Mouse (Mus musculus): ENCODE data around the gene Tmem106a.
"Not testable (repeated sequence)": the region's sequence is repeated elsewhere in the genome, so short reads cannot be mapped to it uniquely, and the experiment has no call there.

The Tmem106a gene

DNA sequence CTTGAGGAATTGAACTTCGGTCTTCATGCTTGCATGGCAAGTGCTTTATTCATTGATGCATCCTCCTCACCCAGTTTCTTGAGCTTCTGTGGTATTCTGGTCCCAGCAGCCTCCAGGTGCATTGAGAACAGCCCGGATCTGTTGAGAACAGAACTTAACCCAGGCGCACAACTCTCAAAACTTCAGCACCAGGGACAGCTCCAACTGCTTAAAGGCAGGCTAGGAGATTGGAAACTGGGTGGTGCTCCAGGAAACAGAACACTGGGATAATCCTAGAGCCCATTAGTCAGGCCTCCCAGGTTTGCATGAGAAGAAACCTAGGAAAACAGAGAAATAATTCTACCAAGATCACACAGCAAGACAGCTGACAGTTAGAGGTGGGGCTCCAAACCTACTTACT, 20.4 kb downstream of the Tmem106a start:
- DNase-seq: no peak

DNA sequence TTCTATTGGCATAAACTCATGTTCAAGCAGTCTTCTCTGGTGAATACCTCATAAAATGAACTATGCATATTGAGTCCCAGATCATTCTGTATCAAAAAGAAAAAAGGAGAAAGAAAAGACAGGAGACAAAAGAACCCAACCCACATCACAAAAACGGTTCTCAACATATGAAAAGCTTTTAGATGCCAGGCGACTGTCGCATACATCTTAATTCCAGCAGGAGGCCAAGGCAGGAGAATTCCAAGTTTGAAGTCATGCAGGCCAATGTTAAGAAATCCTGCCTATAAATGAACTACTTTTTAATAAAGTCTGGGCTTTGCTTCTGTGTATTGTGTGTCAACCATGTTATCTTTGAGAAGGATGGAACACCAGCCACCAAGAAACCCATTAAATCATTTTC, 22.1 kb downstream of the Tmem106a start:
- DNase-seq: no peak

DNA sequence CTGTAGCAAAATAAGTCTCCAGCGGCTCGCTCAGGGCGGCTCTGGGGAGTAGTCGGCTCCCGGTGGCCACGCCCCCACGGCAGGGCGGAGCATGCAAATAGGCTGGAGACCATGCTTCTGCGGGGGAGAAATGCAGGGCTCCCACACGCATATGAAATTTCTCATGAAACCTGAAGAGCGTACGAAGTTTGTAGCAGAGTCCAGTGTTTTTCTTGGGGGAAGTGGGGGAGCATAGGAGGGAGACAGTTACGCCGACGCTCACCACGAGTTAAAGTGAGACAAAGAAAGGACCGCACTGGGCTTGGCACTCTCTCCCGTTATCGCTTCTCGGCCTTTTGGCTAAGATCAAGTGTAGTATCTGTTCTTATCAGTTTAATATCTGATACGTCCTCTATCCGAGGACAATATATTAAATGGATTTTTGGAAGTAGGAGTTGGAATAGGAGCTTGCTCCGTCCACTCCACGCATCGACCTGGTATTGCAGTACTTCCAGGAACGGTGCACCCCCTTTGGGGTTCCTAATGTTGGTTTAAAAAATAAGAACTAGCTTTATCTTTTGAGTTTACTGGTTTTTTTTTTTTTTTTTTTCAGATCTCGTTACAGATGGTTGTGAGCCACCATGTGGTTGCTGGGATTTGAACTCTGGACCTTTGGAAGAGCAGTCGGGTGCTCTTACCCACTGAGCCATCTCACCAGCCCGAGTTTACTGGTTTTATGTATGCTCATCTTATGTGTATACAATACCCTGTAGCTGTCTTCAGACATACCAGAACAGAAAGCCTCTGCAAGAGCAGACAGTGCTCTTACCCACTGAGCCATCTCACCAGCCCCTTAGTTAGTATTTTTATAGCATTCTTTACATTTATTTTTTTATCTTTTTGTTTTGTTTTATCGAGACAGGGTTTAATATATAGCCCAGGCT, 22.8 kb downstream of the Tmem106a start:
- peak; percentile 35 for DNase-seq

DNA sequence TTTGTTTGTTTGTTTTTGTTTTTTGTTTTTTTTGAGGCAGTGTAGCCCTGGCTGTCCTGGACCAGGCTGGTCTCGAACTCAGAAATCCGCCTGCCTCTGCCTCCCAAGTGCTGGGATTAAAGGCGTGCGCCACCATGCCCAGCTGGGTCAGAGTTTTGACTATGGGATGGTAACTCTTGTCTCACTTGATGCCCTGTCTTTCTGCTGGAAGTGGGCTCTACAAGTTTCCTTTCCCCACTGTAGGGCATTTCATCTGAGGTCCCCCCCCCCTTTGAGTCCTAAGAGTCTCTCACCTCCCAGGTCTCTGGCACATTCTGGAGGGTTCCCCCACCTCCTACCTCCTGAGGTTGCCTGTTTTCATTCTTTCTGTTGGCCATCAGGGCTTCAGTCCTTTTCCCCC, 25.1 kb downstream of the Tmem106a start:
- not testable (repeated sequence) for DNase-seq

DNA sequence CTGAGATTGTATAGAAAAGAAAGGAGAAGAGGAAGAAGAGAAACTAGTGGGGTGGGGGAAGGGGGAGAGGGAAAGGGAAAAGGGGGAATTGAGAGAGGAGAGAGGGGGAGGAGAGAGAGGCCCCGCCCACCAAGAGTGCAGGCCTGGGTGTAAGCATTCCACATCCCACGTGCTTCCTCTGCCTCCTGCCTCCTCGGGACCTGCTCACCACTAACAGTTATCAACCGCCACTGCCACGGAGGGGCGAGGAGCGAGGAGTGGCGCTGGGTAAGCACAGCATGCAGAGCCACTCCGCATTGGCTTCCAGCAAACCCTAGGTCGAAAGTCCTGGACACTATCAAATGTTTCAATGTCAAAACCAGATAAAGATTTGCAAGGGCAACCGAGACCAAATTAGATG, 28.4 kb downstream of the Tmem106a start:
- no peak for DNase-seq

DNA sequence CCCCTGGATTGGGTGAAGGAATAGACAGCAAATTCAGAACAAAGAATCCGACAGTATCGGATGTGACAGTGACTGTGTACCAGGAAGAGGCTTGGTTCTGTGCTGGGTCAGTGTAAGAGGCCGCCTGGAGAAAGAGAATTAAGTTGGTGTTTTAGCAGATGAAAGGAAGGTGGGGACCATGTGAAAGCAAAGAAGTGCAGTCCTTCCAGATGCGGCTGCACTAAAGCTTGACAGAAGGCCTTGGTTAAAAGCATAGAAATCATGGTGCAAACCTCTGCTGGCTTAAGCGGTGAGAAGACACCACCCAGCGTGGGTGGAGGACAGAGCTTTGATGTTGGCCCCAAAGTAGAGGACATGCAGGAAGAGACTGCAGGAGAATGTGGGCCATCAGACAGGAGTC, 31.6 kb downstream of the Tmem106a start:
- DNase-seq: no peak

DNA sequence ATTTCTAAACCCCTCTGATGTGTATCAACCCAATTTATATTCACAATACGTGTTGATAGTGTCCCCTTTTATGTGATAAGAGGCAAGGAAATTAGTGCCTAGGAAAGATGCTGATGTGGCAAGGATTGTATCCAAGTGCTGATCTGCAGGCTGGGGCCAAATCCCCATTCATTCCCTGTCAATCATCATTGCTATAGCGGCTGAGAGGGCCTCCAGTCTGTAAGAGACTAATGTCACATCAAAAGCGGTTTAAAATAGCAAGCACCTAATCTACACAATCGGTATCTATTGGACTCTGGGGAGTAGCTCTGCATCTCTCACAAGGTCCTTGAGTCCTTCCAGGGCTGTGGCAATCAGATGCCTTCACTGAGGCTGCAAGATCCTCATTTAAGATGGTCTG, 32.1 kb downstream of the Tmem106a start:
- no peak for DNase-seq

DNA sequence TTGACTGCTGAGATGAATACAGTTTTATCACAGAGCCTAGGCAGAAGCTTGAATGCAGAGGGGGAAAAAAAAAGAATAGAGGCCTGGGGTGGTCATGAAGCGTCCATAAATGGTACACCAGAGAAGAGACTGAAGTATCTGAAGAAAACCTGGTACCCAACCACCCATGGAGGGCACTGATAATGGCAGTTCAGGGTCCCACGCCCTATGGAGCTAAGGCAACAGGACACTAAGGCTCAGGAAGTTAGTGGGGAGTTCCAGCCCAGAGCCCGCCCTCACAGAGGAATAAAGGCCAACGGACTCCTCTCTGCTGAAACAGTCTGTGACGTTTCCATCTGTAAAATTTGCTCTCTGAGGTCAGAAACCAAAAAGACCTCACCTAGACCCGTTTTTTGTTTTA, 33.3 kb downstream of the Tmem106a start:
- no peak for DNase-seq

DNA sequence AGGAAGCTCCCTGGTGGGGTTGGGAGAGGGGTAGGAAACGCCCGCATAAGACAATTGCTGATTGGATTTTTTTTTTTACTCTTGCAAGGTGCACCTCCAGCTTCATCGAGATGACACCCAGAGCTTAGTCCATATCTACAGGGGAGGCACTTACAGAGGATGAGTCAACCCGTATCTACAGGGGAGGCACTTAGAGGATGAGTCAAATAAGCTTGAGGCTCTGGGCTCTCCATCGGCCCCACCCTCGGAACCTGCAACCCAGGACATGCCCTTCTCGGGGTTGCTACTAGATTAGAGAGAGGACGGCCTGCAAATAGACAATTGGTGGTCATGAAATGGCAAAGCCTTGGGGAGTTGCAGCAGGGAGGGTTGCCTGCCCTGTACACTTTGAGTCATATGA, 34.1 kb downstream of the Tmem106a start:
- no peak for DNase-seq

DNA sequence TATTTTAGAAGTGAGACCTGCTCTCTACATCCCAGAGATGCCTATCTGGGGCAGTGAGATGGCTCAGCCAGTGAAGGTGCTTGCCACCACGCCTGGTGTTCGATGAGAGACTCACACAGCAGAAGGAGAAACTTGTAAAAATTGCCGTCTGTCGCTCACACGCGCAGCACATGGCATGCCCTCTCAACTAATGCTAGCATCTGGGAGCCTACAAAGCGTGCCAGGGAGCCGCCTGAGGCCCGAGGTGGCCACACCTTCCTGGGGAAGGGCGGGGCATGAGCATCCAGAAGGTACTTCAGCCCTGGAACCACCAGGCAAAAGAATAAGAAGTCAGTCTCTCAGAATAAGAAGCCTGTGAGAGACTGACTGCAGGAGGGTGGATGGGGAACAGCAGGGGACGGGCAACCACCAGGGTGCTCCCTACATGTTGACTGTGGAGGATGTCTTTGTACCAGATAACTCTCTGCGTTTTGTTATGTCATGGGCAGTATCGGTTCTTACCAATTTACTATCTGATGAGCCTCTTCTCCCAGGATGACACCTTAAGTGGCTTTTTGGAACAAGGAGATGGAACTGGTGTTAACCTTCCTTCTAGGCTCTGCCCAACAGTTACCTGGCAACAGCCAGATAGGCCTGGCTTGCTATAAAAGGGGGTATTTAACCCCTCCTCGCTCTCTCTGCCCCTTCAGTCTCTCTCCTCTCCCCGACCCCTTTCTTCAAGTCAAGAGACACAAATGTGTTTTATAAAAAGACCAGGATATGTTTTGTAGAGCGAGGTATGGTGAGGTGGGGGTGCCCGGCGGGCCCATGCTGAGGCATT, 35.1 kb downstream of the Tmem106a start:
- no peak for DNase-seq

DNA sequence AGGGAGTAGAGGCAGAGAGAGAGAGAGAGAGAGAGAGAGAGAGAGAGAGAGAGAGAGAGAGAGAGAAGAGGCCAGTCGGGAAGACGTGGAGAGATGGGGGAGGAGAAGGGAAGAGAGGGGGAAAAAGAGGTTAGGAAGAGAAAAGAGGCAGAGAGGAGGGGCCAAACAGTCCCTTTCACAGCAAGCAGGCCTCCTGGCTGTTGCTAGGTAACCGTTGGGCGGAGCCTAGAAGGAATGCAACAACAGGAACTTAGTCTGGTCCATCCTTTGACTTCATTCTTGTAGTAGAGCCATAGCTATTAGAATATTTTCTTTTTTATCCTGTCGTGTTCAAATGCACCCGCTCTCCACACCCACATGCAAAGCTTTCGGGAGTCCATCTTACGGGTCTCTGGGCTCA, 35.8 kb downstream of the Tmem106a start:
- DNase-seq: no peak

DNA sequence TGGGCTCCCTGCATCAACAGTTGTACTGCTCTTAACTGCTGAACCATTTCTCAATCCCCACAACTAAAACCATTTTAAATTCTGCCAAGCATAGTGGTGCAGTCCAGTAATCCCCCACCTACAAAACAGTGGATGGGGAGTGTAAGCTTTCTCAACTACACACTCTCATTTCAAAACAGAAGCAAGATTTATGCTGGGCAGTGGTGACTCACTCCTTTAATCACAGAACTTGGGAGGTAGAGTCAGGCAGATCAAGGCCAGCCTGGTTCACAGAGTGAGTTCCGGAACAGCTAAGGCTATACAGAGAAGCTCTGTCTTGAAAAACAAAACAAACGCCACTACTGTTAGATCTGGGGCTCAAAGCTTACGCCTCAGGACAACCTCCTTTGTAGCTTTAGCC, 36.6 kb downstream of the Tmem106a start:
- DNase-seq: no peak

DNA sequence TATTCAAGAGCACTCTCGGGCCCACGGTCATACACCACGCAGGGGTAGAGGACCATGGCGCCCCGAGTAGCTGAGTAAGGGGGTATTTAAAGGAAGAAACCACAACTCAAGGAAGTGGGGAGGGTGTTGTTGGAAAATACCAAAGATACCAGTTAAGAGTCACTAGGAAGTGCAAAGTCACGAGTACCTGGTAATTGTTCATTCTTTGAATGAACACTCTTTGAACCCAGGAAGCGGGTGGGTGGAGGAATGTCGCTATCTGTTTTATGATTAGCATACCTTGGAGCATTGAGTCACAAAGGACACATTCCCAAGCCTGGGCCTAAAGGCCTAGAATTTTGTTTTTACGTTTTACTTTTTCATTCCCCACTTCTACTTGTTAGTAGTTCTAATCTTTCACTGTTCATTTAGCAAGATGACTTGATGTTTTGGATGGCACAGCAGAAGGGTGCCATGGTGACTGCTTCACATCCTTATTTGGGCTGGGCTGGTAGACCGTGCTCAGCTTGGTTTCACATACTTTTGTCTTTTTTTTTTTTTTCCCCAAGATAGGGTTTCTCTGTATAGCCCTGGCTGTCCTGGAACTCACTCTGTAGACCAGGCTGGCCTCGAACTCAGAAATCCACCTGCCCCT, 38.1 kb downstream of the Tmem106a start:
- not testable (repeated sequence) for DNase-seq

DNA sequence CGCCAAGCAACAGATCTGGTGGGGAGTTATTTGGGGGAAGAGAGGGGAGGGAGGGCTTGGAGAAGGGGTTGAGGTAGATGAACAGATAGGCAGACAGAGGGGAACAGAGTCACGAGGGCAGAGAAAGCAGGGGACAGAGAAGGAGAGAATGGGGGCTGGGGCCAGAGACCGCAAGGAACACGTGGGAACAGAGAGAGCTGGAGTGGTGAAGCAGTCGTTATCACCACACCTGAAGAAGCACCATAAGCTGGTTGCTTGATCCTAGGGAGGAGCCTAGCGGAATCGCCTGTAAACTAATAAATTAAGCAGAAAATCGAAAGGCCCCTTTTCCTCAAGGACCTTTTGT, 44.6 kb downstream of the Tmem106a start:
- no peak for DNase-seq

DNA sequence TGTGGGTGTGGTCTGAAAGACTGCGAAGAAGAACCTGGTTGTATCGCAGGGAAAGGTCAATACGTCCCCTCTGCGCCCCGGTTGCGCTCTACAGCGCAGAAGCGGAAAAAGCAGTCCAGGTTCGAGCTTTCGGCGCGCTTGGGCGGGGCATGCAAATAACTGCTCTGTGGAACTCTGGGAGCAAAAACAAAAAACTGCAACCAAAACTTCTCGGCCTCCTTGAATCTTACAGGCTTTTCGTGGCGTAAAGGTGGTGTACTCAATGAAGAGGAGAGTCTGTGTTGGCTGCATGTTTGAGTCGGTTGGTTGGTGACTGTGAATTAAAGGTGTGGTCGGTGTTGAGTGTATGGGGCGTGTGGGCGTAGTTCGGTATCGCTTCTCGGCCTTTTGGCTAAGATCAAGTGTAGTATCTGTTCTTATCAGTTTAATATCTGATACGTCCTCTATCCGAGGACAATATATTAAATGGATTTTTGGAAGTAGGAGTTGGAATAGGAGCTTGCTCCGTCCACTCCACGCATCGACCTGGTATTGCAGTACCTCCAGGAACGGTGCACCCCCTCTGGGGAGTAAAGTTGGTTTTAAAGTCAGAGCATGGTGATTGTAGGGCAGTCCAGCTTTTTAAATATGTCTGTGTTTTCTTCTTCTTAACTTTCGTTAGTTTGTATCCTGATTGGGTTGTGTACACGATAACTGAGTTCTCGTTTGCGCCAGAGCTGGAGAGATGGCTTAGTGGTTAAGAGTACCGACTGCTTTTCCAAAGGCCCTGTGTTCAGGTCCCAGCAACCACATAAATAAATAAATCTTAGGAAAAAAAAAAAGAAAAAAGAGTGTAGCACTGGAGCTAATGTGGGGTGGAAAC, 45.2 kb downstream of the Tmem106a start, which contains the start of gene Rdm1:
Gene Rdm1 (plus strand): TSS at position 201 of the 862 bp plus-strand sequence.
- peak; percentile 78 for DNase-seq

DNA sequence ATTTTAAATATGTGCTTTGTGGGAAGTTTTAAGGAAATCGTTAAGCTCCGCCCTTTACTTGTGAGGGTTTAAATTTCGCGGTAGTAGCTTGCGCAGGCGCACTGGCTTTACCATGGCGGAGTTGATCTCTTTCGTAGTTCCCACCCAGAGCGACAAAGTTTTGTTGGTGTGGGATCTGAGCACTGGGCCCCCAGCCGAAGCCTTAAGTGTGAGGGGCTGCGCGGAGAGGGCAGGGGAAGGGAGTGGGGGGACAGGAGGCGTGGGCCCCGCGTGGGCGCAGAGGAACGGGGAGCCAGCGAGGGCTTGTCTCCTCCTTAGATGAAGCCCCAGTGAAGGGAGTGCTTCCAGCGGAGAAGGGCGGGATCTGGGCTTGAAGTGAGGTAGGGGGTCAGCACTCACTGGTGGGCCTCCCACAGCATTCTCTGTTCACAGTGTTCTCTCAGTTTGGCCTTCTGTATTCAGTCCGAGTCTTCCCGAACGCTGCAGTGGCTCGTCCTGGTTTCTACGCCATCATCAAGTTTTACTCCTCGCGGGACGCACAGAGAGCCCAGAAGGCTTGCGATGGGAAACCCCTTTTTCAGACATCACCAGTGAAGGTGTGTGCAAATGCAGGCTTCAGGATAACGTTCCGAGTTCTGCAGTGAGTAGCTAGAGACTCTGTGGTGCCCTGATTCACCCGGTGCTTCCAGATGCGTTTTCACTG, 46.0 kb downstream of the Tmem106a start:
- peak; percentile 66 for DNase-seq

DNA sequence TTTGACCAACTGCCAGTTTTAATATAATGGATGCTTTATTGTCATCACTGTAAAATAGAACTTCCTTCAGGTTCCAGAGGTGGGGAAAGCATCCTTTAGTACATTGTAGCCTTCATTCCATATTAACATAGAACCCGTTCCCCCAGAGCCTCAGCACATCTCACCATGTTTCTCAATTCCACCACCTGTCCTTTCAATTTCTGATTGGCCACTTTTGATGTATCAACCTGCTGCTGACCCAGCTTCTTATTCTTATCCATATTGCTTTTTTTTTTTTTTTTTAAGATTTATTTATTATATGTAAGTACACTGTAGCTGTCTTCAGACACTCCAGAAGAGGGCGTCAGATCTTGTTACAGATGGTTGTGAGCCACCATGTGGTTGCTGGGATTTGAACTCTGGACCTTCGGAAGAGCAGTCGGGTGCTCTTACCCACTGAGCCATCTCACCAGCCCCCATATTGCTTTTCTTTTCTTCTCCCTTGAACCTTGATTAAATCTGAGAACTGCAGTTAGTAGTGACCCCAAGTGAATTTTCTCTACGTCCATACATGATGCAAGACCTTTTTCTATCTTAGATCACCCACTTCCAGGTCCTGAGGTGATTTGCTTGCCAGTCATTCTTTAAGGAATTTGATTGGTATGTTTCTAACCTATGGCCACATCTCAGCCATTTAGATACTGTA, 46.8 kb downstream of the Tmem106a start:
- not testable (repeated sequence) for DNase-seq

DNA sequence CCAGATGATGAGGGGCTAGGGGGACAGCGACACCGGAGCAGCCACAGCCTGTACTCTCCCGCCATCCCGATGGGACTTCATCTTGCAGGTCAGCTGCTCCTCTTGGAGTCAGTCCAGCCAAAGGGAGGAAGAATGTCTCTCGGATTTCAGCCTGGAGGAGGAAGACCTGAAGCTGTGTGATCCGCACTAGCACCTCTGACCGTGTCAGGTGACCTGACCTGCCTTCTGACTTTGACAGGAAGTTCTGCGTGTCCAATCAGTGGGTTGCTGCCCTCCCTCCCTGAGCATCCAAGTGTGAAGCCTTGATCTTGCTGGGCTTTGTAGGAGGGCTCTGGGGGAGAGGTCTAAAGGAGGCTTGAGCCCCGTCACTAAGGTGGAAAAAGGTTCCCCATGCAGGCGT, 53.6 kb downstream of the Tmem106a start:
- DNase-seq: no peak

DNA sequence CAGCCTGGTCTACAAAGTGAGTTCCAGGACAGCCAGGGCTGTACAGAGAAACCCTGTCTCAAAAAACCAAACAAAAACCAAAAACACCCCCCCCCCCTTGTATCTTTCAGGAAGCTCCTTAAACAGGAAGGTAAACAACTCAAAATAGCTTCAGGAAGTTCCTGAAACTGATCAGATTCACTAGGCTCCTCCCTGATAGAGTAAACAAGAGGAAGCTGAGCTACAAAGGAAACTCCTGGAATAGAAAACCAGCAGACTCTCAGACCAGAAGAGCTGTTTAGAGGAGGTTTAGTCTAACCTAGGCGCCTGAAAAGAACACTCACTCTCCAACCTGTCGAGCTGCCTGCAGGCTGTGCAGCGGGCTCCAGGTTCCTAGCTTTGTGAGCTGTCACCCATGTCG, 57.7 kb downstream of the Tmem106a start:
- DNase-seq: no peak

DNA sequence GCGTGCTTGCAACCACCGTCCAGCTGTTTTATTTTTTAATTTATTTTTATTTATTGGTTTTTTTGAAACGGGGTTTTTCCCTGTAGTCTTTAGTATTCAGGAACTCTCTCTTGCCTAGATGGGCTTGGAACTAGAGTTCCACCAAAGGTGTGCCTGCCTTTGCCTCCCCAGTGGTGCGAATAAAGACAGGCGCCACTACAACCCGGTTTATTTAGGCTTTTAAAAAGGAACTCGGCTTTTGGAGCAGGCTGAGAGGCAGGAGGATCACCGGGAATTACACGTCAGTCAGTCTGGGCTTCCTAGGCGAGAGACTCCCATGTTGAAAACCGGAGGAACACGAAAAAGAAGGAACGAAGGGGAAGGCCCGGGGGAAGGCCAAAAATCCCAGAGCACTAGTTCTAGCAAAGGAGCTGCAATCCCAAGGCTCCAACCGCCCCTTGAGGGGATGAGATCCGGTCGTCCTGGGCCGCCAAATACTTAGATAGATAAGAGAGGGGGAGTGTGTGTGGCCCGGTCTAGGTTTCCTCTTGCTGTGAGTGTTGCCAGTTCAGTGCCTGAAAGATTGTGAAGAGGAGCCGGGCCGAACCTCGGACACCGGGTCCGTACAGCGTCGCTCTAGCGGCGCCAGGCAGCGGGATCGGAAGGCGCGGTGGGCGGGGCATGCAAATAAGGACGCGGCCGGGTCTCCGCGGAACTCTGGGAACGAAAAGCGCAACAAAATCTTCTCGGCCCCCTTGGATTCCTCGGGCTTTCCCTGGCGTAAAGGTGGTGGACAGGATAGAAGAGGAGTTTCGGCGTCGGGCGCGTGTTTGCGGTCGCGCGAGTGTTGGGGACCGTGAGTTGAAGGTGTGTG, 59.0 kb downstream of the Tmem106a start:
- peak; percentile 82 for DNase-seq
